Mouse (Mus musculus) activated CD4-positive, CD25-positive, alpha-beta regulatory T cell, adult 4 months (primary cell): ENCODE data around the gene Scel. TPM values are rescaled to one million over a fixed set of nuclear protein-coding genes. Genes with fewer than 3 reads are reported as not detected.

ENCODE experiments used
- ATAC-seq: one replicate; pipeline ENCODE4 v1.8.0; 2017
- polyA plus RNA-seq, 2 experiments: library from polyadenylated mRNA; unstranded; fragments of 100-300 nt; shearing (Covaris generic); gene quantifications; one replicate each; pipeline ENCODE4 v1.2.1; 2017

Scel gene
- polyA plus RNA-seq, 2 experiments from 2014 or later: not detected

DNA sequence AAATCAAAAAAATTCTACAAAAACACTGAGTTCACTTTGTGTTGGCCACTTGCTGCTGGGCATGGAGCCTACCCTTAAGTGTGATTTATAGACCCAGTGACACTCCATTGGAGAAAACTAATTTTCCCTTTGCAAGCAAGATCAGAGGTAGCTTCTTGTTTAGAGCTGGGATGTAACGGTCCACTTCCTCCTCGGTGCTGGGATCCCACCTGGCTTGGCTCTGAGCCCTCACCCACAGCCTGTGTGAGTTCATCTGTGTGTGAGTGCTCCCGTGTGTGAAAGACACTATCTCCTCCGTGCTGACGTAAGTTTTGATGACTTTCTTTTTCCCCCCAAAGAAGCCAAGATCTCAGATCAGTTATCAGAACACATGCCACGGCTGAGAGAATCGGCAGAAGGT lies 62.7 kb downstream of the Scel start:
- ATAC-seq: no peak

DNA sequence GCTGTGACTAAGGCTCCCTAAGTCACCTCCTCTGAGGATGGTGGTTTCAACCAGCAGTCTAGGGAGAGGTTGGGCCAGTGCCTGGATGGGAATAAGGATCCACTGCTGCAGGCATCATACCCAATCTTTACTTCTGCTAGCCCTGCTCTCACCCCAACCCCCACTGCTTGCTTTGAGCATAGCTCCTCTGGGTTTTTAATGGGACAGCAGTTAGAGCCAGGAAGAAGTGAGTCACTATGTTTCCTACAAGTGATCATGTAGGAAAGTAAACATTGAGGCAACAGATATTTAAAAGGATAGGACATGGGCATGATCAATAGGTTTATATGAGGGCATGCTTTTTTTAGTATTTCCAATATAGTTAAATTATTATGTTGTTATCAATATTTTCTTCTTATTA lies 63.9 kb downstream of the Scel start:
- no peak for ATAC-seq

DNA sequence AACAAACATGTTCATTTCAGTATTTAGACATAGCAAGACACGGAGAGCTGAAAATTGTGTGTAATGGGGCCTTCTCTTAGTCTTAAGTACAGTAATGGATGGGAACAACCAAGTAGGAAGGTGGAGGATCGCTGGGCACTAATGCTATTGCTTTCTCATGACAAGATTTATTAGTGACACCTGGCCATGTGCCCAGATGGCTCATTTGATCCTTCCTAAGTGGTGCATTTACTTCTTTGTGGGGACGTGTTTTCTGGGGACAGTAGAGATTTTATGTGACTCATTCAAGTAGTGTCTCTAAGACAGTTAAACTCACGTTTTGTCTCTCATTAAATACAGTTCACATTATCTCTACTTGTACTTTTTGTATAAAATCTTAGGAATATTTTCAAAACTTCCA lies 73.5 kb downstream of the Scel start:
- ATAC-seq: no peak

DNA sequence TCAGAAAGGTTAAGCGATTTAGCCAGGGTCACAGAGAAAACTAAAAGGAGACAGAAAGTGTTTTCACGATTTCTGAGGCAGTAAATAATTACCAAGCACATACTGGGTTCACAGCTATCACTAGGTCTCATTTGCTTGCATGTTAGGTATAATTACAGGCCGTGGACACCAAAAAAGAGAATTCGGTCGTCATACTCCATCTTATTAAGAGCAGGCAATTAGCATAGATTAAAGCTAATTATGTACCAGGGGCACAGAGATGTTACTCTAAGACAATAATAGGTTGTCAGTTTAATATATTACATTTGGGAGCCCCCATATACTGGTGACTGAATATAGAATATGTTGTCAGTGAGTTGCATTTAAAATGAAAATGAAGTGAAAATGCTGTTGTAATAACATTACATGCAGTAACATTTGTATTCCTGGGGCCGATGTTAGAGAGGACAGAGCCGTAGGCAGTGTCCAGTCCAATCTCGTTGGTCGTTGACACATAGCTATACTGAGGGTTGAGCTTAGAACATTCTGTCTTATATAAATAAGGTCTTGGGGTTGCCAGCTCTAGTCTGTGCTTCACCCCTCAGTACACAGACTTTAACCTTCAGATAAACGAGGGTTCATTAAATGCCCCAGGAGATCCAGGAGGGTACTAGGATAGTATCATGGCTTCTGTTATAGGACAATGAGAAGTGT lies 74.2 kb downstream of the Scel start:
- no peak for ATAC-seq

DNA sequence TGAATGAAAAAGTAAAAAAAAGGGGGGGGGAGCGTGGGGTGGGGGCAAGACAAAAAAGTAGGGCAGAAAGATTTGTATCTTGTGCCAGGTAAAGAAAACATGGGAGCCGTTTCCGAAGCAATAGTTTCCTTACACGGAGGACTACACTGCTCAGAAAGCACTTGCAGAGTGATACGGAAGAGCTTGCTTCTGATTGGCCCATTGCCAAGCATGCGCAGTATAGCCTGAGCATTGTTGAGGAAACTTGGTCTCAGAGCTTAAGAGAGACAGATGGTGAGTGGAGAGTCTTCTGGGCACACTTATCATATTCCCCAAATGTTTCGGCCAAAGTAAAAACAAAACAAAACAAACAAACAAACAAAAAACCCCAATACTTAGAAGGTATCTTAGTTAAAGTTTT lies 76.7 kb downstream of the Scel start:
- ATAC-seq: no peak

DNA sequence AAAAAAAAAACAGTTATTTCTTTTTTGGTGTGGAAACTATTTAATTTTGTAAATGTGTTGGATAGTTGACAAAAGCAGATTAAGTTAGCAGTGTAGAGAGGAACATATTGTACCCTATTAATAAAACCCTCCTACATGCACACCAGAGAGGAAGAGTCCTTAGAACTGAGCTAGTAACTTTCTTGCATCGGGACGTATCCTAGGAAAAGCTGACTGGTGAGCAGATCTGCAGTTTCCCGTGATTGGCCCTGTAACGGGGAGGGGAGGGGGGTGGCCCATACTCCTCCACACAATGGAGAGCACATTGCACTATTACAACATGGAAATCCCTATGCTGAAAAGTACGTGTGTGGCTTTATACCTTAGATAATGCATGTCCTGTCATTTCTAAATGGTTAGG lies 82.7 kb downstream of the Scel start:
- ATAC-seq: no peak

DNA sequence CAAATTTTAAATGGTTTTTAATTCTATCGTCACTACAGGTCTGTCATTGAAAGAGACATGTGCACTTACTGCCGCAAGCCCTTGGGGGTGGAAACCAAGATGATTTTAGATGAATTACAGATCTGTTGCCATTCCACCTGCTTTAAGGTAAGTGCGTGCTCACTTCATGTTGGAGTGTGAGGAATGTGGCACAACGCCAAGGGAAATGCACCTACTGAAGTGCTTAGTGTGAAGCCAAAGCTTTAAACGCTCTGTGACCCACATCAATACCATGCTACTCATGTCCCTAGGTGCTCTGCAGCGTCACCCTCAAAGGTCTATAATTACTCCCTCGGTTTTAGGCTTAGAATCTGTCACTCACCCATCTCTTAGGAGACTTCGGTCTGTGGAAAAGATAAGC lies 94.9 kb downstream of the Scel start:
- no peak for ATAC-seq

DNA sequence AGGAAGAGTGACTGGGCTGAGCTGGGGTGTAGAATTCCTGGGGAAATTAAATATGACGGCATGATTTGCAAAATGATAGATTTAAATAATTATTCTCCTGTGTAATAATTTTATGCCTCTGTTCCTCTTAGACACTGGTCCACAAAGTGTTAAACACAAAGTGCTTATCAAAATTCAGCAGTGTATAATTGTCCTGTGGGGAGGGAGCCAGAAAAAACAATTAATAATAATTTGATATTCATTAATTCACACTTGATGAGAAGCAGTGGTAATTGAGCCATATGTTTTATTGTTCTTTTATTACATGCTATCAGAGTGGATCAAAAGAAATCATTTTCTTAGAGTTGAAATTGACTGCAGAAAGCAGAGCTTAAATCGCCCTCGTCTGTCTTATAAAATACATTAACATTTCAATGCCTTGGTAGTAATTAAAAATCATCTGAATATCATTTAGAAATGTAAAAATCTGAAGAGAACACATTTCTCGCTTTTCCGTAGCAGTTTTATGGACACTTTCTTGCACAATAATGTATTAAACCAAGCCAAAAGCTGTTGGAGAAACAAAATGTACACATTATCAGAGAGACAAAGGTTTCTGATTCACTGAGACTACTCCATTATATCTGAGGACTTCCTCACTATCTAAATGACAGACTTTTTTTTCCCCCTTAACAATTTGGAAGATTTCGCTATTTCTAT lies 100.6 kb downstream of the Scel start:
- no peak for ATAC-seq

DNA sequence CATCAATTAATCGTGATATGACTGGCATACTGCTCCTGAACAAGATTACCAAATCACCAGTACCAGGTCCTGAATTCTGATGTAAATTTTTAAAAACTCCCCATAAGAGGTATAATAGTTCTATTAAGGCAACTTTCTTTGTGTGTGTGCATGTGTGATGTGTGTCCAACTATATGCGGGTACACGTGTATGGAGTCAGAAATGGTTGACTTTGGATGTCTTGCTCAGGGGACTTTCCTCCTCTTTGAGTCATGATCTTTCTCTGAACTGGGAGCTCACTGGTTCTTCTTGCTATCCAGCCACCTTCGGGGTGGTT lies 101.1 kb downstream of the Scel start:
- ATAC-seq: no peak

DNA sequence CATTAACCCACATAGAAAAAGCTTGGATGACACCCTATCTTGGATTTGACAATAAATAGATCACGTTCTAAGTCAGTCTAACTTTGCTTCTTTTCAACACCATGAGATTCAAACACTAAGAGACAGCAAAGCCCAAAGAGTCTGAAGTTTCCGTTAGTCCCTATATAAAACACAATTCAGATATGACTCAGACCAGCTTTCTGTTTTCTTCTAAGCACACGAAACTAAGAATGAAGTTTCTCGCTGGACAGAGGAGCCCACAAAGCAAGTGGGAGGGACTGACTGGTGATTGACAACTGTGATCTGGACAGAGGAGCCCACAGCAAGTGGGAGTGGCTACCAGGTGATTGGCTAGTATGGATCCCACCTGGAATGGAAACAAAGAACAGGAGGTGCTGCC lies 106.6 kb downstream of the Scel start:
- ATAC-seq: peak; percentile 55

DNA sequence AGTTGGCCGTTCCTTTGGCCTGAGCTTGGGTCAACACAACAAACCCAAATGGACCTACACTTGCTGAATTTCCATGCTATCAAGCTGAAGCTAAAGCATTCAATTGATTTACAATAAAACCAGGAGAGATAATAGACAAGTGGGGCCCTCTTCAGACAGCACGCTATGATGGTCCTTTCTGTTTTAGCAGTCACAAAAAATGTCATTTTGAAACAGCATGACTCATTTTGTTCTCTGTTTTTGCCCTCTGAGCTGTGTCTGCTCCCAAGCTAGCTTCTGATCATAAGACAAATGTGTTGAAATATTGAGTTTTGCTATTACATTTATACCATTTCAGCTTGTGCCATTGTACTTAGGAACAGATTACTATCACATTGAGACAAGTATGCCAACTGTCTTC lies 108.1 kb downstream of the Scel start:
- peak; percentile 50 for ATAC-seq

DNA sequence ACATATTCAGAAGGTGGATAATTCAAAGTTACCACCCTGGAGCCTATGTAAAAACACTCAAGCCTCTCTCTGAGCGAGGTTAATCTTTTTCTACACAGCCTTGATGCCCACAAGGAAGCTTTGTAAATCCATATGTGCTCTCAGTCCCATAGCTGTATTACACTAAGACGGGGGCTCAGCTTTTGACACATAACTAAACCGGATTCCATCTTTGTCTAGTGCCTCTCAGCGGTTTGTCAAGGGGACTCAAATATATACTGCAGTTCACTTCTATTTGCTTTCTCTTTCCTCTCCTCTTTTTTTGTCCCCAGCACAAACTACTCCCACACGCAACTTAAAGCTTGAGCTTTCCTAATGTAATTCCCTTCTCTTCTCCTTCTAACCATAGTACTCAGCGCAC lies 113.0 kb downstream of the Scel start:
- no peak for ATAC-seq

DNA sequence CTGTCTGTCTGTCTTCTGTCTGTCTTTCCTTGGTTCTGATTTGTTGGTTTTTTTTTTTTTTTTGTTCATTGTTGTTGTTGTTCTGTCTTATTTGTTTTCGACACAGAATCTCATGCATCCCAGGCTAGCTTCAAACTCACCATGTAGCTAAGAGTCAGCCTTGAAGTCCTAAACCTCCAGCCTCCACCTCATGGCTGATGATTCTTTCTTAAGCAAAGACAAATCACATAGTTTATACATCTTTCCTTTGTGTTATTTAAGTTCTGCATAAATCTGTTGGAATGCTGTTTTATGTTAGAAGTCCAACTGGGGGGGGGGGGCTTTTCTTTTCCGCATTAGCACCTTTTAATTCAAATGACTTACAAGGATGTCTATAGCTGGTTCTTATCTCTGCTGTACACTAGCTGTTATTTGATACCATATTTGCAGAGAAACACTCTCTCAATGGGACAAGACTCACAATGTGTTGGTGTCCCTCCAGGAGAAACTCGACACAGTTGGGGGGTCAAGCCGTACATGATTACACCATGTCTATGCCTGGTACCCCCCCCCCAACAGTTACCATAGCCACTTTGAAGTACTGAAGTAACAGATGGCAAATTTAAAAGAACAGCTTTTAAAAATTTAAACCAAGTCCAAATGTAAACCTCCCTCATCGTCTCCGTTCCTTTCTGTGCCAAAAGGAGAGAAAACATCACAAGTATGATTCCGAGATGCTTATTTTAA lies 116.7 kb downstream of the Scel start:
- no peak for ATAC-seq

DNA sequence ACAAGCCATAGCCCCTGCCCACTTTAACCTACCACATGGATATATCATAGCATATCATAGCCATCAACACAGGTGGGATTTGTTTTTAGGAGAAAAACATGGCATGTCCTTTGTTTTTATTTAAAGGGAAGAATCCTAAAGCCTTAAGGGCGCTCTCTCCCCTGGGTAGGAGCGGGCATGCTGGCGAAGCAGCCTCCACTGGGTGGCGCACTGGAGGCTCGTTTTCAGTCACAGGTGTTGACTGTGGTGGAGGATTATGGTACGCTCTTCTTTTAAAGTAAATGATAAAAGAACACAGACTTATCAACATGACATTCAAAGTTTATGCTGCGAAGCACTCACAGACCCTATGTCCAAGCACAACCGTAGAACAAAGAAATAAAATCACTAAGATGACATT lies 117.4 kb downstream of the Scel start:
- peak; percentile 76 for ATAC-seq

DNA sequence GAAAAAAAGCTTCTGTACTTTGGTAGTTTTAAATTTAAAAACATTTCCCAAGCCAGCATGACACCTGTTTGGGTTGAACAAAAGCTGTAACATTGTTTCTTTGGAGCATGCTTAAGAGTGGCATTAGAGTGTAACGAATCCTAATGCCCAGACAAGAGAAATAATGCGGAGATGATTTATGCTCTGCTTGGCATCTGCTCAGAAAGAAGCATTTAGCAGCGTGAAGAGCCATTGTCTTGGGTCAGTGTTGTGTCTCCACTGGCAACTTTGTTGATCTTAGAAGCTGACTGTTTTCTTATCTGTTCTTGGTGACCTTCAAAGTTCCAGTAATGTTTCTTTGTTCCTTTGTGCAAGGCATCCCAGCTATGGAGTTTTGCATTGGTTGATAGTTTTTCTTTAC lies 130.8 kb downstream of the Scel start:
- no peak for ATAC-seq

DNA sequence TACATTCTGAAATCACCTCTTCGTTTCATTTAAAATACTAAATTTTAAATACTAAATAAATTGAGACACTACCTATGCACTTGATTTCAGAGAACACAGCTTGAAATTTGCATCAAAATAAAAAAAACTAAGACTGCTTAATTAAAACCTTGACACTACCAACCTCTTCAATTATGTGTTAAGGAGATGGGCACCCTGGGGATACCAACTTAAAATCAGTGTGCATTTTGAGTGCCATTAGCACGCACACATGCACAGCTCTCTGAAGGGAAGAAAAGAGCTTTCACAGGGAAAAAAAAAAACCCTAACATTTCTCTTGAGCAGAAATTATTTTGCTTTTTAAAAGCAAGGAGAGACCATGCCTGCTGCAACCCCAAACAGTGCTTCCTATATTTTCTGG lies 134.8 kb downstream of the Scel start:
- no peak for ATAC-seq

DNA sequence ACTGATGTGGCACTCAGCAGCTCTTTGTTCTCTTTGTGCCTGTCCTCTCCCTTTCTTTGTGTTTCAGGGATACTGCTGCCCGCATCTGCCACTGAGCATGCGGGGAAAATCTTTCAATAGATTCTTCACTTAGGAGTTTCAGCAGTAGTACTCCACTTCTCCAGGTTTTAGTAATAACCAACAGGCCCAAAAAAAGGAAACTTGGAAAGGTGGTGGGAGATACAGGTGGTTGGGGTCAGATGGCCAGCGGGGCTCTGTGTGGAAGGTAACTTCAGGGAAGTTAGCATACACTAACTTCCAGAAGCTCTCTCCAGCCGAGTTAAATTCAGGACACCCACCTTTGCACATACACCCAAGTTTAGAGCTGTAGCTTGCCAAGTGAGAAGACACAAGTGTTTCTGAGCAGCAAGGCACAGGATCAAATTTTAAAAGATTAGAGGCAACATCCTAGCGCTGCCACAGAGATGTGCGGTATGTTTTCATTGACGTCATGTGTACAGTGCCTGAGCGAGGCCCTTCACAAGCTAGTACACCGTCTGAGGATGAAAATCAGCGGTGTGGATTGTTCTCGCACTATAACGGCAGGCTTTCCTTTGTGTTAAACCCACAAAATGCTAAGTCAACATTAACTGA lies 135.6 kb downstream of the Scel start:
- ATAC-seq: no peak

DNA sequence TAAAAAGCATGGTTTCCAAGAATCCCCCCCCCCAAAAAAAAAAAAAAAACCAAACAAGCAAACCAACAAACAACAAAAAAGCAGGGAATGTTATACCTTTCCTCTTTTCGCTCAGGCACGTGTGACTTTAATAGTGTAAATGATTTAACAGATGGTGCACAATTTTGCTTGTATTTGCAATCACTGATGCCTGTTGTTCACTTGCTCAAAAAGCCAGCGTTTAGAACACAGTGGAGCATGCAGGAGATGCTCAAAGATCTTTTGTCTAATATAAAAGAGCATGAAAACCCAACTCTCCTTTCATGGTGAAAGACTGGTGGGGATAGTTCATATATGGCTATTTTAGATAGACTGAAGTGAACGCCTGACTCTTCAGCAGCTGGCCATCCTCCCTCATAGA lies 136.2 kb downstream of the Scel start:
- no peak for ATAC-seq

DNA sequence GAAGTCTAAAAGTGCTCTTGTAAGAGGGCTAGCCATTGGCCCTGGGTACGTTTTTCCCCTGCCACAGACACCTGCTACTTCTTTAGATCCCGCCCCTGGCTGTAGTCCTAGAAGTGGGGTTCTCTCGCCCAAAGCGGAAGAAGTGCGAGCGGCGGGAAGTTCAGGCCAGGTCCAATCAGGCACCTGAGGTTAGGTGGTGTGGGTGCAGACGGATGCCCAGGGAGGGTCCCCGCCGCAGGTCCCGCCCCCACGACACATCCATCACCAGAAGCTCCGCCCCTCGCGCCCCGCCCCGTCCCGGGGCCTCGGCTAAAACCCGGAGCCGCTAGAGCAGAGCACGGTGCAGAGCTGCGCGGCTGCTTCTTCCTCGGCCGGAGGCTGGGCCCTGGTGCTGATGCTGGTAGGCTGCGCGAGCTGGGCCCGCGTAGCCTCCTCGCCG lies 136.8 kb downstream of the Scel start, which contains the start of gene Slain1:
Gene Slain1 (plus strand): TSS at position 333 of the 439 bp plus-strand sequence.
- peak; percentile 78 for ATAC-seq

DNA sequence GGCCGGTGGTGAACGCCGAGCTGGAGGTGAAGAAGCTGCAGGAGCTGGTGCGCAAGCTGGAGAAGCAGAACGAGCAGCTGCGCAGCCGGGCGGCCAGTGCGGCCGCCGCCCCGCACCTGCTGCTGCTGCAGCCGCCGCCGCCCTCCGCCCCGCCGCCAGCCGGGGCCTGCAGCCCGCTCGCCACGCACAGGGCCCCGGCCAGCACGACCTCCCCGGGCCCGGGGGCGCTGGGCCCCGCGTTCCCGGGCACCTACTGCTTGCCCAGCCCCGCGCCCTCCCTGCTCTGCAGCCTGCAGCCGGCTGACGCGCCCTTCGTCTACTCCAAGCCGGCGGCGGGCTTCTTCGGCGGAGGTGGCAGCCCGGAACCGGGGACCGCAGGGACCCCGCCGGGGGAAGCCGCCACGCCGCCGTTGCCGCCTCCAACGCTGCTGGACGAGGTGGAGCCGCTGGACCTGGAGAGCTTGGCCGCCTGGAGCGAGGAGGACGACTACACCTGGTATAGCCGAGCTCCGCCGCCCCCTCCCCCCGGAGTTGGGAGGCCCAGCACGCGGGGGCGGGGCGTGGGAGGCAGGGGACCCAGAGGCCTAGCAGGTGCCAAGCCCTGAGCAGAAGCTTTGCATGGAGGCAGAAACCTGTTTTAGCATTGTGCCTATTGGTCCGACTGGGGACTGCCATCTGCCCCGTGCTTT lies 137.4 kb downstream of the Scel start:
- ATAC-seq: peak; percentile 6

DNA sequence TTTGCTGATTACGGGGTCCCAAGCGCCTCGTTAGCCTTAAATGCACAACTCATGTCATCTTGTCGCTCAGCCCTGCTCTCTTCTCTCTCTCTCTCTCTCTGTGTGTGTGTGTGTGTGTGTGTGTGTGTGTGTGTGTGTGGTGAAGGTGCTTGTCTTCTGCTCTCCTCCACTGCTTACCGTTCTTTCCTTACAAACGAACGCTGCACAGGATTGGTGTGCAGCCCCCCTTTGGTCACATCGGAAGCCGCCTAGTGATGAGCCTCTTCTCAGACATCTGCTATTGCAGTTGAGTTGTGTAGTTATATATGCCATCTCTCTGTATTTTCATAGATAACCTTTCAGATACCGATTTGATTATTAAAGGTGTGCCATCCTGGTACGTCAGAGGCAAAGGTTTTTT lies 138.0 kb downstream of the Scel start:
- ATAC-seq: peak; percentile 4

DNA sequence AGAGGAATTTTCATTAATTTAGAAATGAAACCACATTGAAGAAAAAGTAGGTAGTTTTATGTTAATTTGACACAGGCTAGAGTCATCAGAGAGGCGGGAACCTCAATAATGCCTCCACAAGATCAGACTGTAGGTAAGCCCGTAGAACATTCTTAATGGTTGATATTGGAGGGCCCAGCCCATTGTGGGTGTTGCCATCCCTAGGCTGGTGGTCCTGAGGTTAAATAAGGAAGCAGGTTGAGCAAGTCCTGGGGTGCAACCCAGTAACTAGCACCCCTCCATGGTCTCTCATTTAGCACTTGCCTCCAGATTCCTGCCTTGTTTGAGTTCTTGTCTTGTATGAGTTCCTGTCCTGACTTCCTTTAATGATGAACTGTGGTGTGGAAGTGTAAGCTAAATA lies 138.4 kb downstream of the Scel start:
- ATAC-seq: no peak

DNA sequence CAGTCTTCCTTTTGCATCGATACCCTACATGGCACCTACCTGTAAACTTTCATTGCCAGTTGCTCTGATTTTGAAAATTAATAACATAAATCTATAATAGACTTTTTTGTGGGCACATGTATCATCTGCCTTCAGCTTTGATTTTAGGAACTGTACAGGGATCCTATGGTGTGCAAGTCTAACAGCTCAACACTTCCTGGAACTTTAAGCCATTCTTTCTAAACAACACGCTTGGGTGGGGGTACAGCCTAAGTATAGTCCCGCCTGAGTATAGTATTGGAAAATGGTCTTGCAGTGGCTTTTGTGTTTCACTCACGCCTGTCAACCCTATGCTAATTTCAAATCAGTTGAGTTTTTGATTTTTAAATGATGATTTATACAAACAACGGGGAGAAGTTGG lies 139.4 kb downstream of the Scel start:
- no peak for ATAC-seq
